Mouse (Mus musculus): ENCODE measurements around the gene Gm28051. TPM values are rescaled to one million over a fixed set of nuclear protein-coding genes. Genes with fewer than 3 reads are reported as not detected.

Gene Gm28051
- total and polyA plus RNA-seq, 3 experiments, result not detected

DNA sequence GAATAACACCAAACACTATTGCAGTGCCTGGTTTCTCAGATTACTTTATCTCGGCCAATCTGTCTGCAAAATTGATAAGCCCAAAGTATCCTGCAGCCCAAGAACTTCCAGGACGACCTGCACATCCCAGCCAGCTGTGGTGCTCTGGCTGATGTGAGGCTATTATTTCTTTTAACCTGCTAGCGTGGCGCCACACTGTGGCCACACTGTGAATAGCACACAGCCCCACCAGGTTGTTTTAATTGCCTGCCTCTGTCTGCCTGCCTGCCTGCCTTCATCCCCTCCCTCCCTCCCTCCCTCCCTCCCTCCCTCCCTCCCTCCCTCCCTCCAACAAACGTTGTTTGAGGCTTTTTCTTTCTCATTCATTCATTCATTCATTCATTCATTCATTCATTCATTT, 24.2 kb downstream of the Gm28051 start (continued):
- TF ChIP-seq NRF1 (IDR thresholded peaks at IDR 0.05; ENCODE audit: insufficient read depth, low read depth, low read length, poor library complexity, severe bottlenecking), result no peak

DNA sequence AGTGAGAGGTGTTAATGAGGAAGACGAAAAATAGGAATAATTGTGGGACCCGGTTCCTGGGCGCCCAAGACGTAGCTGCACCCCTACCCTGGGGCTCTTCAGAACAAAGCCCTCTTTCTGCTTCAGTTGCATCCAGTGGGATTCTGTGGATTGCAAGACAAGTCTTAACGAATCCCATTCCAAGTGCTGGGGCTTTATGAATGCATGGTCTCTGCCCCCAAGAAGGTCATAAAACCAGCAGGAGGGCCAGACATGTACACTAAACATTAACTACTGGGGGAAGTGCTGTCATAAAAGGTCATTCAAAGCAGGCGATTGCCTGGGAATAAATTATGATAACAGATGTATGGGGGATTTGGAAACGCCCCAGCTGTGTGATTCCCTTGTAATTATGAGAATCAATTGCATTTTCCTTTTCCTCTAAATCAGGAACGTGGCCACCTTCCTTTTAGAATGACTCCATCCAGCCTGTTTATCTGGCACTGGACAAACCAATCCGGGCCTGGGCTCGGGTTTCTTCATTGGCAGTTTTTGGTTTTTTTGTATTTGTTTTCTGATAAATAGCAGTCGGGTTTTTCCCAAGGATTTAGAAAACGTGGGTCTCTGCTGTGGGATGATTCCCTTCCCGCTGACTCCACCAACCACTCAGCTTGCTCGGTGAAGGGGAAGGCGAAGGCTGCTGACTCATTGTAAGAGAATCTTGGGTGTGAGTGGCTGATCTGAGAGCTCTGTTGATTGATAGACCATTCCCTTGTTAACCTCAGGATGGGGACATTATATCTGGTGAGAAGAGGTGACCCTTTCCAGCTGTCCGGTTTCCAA, 26.6 kb downstream of the Gm28051 start:
- no peaks in the 10 kb centered on the region for H3K79me2 ChIP-seq (ENCODE audit: control insufficient read depth, insufficient read depth, low read length, poor library complexity)
- H3K36me3 ChIP-seq (ENCODE audit: control insufficient read depth in 1 of 2, insufficient read depth in 2 of 2, low read length in 2 of 2), result peaks cover 0 to 6% of the 10 kb centered on the region in 2 experiments; a peak in 1 of 4 replicates
- no peaks in the 10 kb centered on the region for H3K9me3 ChIP-seq (replicated peaks; ENCODE audit: insufficient read depth, low read length)
- H3K27me3 ChIP-seq (ENCODE audit: control insufficient read depth in 1 of 2, insufficient read depth in 2 of 2, low read length in 2 of 2), result no peaks in the 10 kb centered on the region
- TF ChIP-seq MAZ (IDR thresholded peaks at IDR 0.05; ENCODE audit: low read depth, low read length) (no peak), MYC (IDR thresholded peaks at IDR 0.05; ENCODE audit: low read depth, low read length) (0 out of 2 replicates have a peak, but pooled peaks have one; percentile 20)
- H3K4me1 ChIP-seq (ENCODE audit: control insufficient read depth in 1 of 2, insufficient read depth in 2 of 2, low read length in 2 of 2), result peaks cover 2 to 20% of the 10 kb centered on the region in 2 experiments; a peak in 3 of 4 replicates
- H3K4me3 ChIP-seq (ENCODE audit: control insufficient read depth in 1 of 2, insufficient read depth in 1 of 2, low read depth in 2 of 2, low read length in 2 of 2), result peak overlapping the region; percentile 12 to 32
- DNase-seq (ENCODE audit: low read depth, low spot score), result peak; percentile 56
- H3K9ac ChIP-seq (ENCODE audit: control insufficient read depth, low read depth, low read length, poor library complexity, severe bottlenecking), result peak overlapping the region; percentile 30; the same call in 1 of the 2 replicates
- peak overlapping the region; percentile 9; the same call in 1 of the 2 replicates for H3K27ac ChIP-seq (ENCODE audit: control insufficient read depth, low read depth, low read length)

DNA sequence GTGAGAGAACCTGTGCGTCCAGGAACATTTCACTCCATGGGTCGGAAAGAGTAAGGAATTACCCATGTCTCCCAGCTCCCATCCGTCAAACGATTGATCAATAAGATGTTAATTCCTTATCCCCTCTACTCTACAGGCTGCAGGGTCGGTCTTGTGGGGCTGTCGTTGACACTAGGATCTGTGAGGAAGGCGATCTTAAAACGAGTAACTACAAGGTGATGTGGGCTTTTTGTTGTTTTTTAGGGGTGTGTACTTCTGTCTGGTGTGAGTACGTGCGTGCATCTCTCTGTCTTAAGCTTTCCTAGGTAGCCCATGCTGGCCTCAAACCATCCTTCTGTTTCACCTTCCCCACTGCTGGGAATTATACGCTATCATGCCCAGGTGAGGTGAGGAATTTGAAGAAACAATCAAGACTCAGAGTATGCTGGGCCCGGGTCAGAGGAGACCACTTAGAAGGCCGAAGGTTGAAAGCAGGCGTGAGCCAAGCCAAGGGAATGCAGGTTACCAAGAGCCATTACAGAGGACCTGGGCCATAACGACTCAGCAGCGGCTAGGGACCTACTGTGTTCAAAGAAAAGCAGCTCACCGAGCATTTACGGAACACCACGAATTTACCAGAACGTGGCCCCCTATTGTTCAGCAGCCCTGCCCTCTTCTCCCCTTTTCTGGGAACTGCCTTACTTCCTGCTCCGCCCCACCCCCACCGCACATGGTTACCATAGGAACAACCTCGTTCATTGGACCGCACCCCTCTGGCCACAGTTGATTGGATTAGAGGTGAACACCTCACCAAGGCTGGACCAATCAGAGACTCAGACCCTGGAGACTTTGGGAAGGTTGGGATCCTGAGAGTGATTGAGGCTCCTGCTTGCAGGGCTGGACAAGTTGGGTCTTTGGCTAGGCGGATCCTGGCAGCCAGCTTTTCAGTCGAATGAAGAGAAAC, 27.4 kb downstream of the Gm28051 start:
- no peaks in the 10 kb centered on the region for H3K79me2 ChIP-seq (ENCODE audit: control insufficient read depth, insufficient read depth, low read length, poor library complexity)
- peak overlapping the region; percentile 55 for H3K27ac ChIP-seq (ENCODE audit: control insufficient read depth, low read depth, low read length)
- H3K36me3 ChIP-seq (ENCODE audit: control insufficient read depth in 1 of 2, insufficient read depth in 2 of 2, low read length in 2 of 2), result peaks cover 0 to 12% of the 10 kb centered on the region in 2 experiments; a peak in 2 of 4 replicates
- no peaks in the 10 kb centered on the region for H3K9me3 ChIP-seq (replicated peaks; ENCODE audit: insufficient read depth, low read length)
- DNase-seq (ENCODE audit: low read depth, low spot score), result peak; percentile 91
- H3K27me3 ChIP-seq (ENCODE audit: control insufficient read depth in 1 of 2, insufficient read depth in 2 of 2, low read length in 2 of 2), result no peaks in the 10 kb centered on the region
- peaks cover 0 to 29% of the 10 kb centered on the region in 2 experiments; a peak in 2 of 4 replicates for H3K4me1 ChIP-seq (ENCODE audit: control insufficient read depth in 1 of 2, insufficient read depth in 2 of 2, low read length in 2 of 2)
- 0 out of 2 replicates have a peak overlapping the region, but pooled peaks have one; percentile 30 for H3K9ac ChIP-seq (ENCODE audit: control insufficient read depth, low read depth, low read length, poor library complexity, severe bottlenecking)
- H3K4me3 ChIP-seq (ENCODE audit: control insufficient read depth in 1 of 2, insufficient read depth in 1 of 2, low read depth in 2 of 2, low read length in 2 of 2), result peak overlapping the region; percentile 12 to 37; a peak in 2 of 4 replicates
- TF ChIP-seq MEF2A (IDR thresholded peaks at IDR 0.05; ENCODE audit: extremely low read depth, insufficient replicate concordance, low read depth, low read length, poor library complexity, severe bottlenecking), result no peak
- no peak for TF ChIP-seq MYB (IDR thresholded peaks at IDR 0.05; ENCODE audit: low read depth, low read length)
- no peak for TF ChIP-seq MAFK (IDR thresholded peaks at IDR 0.05; ENCODE audit: borderline replicate concordance, low read depth, low read length)
- peak; percentile 58; the same call in 1 of the 2 replicates for TF ChIP-seq MAZ (IDR thresholded peaks at IDR 0.05; ENCODE audit: low read depth, low read length)
- TF ChIP-seq EP300 (IDR thresholded peaks at IDR 0.05; ENCODE audit: low read depth in 1 of 2, low read length in 2 of 2), result peak in 1 of 2 experiments; percentile 60; a peak in 2 of 4 replicates
- TF ChIP-seq RAD21 (IDR thresholded peaks at IDR 0.05; ENCODE audit: low read depth, low read length), result no peak
- TF ChIP-seq UBTF (IDR thresholded peaks at IDR 0.05; ENCODE audit: borderline replicate concordance, insufficient read depth, low read depth, low read length), result no peak
- TF ChIP-seq CTCF (IDR thresholded peaks at IDR 0.05 in 2 of 3, conservative IDR thresholded peaks at IDR 0.05 in 1 of 3; ENCODE audit: control insufficient read depth in 1 of 3, insufficient read depth in 1 of 3, low read depth in 2 of 3, low read length in 3 of 3, poor library complexity in 1 of 3, severe bottlenecking in 1 of 3), result no peak
- TF ChIP-seq MAX (IDR thresholded peaks at IDR 0.05; ENCODE audit: low read length), result no peak
- TF ChIP-seq MYC (IDR thresholded peaks at IDR 0.05; ENCODE audit: low read depth, low read length), result 0 out of 2 replicates have a peak, but pooled peaks have one; percentile 36
- TF ChIP-seq GABPA (IDR thresholded peaks at IDR 0.05; ENCODE audit: low read depth, low read length), result no peak
- peak; percentile 73 for TF ChIP-seq SIN3A (IDR thresholded peaks at IDR 0.05; ENCODE audit: low read length)
- TF ChIP-seq SMC3 (IDR thresholded peaks at IDR 0.05; ENCODE audit: low read depth, low read length), result no peak
- peak; percentile 56 for TF ChIP-seq HCFC1 (IDR thresholded peaks at IDR 0.05; ENCODE audit: low read depth, low read length)
- TF ChIP-seq BHLHE40 (IDR thresholded peaks at IDR 0.05; ENCODE audit: borderline replicate concordance, low read depth, low read length), result 0 out of 2 replicates have a peak, but pooled peaks have one; percentile 6
- TF ChIP-seq ZNF384 (IDR thresholded peaks at IDR 0.05; ENCODE audit: low read depth, low read length), result no peak
- TF ChIP-seq TBP (IDR thresholded peaks at IDR 0.05; ENCODE audit: low read depth, low read length), result peak; percentile 19; the same call in 1 of the 2 replicates
- TF ChIP-seq ZMIZ1 (IDR thresholded peaks at IDR 0.05; ENCODE audit: low read depth, low read length), result no peak
- TF ChIP-seq KAT2A (conservative IDR thresholded peaks at IDR 0.05; ENCODE audit: low read depth, low read length), result no peak
- TF ChIP-seq TCF12 (IDR thresholded peaks at IDR 0.05; ENCODE audit: low read depth, low read length), result no peak
- TF ChIP-seq ZKSCAN1 (IDR thresholded peaks at IDR 0.05; ENCODE audit: low read depth, low read length), result no peak
- TF ChIP-seq RCOR1 (IDR thresholded peaks at IDR 0.05; ENCODE audit: low read depth, low read length), result no peak
